Mouse (Mus musculus) heart, postnatal 10 days (tissue): ENCODE results near the gene Galnt2. TPM values are rescaled to one million over a fixed set of nuclear protein-coding genes. Genes with fewer than 3 reads are reported as not detected.

Source experiments
- DNase-seq, 2 experiments: peaks; one replicate each; pipeline ENCODE4 v3.0.0; 2021
- intact Hi-C: fragments of 180-260 bp; cut with DNase I; formaldehyde crosslinking; loops from one replicate; pipeline ENCODE4 v1.15.1; 2025
- total RNA-seq, 2 experiments: library from RNA; stranded (reverse); gene quantifications; 2 replicates each; pipeline ENCODE4 v1.2.3; 2021

Galnt2 gene
- total RNA-seq, 2 experiments from 2014 or later = 45.6 to 51.4 TPM

DNA sequence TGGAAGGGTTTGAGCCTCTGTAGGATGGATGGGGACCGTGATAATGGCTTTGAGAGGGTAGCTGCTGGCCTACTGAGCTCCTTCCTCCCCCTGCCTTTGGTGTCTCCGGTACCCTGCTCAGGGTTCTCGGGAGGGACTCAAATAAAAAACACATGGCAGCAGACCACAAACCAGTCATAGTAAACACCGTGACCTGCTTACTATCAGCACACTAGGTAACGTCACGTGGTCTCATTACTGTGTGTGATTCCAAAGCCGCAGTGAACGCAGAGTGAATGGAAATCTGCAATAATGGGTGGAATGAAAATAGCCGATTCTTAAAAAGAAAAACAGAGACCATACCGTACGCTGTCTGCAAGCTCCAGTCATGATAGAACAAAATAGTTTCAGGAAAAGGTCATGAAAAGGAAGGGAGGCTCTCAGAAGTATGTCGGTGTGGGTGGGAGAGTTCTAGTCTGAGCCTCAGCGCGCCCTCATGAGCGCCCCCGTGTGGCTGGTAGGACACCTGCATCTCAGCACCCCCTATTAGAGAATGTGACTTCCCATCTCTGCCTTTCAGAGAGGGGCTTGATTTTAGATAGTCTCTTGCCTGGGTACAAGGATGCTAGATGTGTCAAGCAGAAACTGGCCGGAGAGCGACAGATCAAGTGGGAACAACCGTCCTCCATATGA is 115.8 kb downstream of the Galnt2 start:
- intact Hi-C loops = loop anchor here (2.0 to 10.0 kb wide), 4 partner anchors 60 to 552 kb away; partner anchors contain the start of gene Galnt2
- peak; percentile 59 to 83 for DNase-seq

- no peak for DNase-seq
- intact Hi-C loops = loop anchor here (5.0 to 10.0 kb wide), 3 partner anchors 61 to 553 kb away; no protein-coding TSS in a partner anchor
These were observed 116.9 kb downstream of the Galnt2 start for GRCm38 (mm10) chr8:124348087-124348486.

GRCm38 (mm10) chr8:124349663-124350062 is 118.5 kb downstream of the Galnt2 start:
- intact Hi-C loops = loop anchor here (1.0 to 10.0 kb wide), 5 partner anchors 62 to 555 kb away; no protein-coding TSS in a partner anchor
- peak; percentile 86 to 94 for DNase-seq

DNA sequence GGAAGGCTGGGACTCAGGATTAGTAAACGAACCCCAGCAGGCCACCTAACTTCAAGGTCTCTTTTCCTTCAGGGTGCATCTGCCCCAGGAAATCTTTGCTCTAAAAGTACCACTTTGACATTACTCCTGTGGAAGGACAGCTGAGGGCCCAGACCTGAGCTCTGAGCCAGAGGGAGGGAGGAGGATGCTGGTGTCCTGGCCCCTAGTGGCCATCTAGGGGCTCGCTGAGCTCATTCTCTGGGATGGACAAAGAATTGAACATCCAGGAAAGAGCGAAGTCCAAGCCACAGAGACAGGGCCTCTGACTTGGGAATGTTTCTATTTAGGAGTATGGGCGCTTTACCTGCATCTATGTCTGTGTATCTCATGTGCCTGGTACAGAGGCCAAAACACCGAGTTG is 120.4 kb downstream of the Galnt2 start:
- intact Hi-C loops = no loop called here
- DNase-seq = no peak

- DNase-seq = no peak
- intact Hi-C loops = no loop called here
These were observed 129.7 kb downstream of the Galnt2 start for GRCm38 (mm10) chr8:124360911-124361310.

DNA sequence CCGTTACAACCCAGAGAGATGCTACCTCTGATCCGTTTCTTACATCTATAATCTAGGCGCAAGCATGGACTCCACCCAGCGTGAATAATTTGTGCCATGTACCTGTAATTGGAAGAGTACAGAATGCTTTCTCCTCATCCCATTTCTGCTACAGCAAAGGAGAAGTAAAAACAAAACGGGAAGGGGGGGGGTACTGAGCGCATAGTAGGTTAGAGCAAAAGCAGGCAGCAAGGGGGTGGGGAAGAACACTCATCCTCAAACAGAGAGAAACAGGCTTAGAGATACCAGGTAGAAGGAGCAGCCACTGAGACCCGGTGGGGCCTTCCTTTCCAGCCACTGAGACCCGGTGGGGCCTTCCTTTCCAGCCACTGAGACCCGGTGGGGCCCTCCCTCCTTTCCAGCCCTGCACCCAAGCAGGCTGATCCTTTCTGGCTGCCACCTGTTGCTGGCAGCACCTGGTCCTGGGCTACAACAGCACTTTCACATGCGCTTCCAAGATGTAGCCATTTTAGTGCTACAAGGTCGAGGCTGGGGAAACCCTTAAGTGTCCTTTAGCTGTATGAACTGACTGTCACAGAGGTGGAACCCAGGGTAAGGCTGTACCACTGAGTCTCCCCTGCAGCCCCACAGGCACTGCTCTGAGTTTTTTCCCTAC is 130.7 kb downstream of the Galnt2 start:
- DNase-seq = no peak
- intact Hi-C loops = no loop called here

DNA sequence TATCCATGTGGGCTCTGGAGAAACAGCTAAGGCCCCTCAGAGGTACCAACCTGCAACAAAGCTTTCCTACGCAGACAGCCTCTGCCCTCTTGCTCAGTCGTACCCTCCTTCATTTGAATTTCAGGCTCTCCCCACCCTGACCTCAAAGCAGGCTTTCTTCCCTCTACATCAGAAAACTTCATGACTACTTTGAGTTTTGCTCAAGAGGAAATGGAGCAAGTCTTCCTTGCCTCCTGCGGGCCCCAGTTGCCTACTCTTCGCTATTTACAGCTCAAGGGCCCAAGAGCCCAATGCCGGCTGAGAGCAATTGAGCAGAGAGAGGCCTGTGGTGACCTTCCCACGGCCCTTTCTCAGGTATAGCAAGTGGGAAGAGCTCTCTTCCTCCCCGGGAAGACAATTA is 131.4 kb downstream of the Galnt2 start:
- no peak for DNase-seq
- intact Hi-C loops = no loop called here

DNA sequence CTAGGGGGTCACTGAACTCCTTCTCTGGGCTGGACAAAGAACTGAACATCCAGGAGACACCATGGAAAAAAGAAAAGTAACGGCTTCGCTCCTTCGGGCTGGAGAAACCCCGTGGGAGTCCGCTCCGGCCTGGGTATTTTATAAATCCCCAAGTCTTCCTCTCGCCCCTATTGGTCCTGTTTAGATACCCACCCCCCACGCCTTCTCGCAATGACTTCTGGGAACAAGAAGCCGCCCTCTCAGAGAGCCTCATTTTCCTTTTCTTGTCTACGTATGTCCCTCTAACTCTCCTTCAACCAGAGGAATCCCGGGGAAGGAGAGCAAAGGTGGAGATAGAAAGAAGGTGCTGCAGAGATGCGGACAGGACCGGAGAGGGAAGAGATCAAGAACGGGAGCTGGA is 132.1 kb downstream of the Galnt2 start:
- intact Hi-C loops = no loop called here
- DNase-seq = no peak

GRCm38 (mm10) chr8:124368213-124368612 is 137.0 kb downstream of the Galnt2 start:
- intact Hi-C loops = no loop called here
- DNase-seq = peak; percentile 66 to 82

DNA sequence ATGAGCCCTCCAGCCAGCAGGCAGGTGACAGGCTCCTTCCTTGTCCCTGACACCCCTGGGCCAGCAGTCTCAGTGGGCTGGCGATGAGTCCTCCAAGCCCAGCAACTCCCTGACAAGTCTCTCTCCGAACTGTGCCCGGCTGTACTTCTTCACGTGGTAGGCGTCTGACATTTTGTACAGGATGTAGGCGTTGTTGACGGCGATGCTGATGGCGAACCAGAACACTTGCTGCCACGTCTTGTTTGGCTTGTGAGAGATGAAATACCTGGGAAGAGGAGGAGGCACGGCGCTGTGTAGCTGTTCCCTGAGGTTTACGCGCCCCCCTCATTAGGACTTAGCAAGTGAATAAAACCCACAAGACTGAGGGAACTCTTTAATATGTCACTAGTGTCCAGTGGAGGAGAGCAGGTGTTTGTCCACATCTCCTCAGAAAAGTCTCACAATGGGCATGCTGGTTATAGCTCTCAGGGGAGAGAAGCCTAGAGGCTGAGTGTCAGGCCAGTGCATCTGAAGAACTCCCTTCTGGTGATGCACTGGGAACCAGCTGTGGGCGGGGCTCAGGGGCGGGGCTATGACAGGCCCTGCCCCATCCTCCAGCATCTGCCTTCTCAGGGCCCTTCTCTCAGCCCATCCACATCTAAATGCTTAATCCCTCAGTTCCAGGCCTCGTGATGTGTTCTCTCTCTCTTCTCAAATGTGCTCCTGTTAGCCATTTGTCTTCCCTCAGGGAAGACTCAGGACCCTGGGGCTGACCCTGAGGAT is 139.4 kb downstream of the Galnt2 start:
- intact Hi-C loops = no loop called here
- no peak for DNase-seq

DNA sequence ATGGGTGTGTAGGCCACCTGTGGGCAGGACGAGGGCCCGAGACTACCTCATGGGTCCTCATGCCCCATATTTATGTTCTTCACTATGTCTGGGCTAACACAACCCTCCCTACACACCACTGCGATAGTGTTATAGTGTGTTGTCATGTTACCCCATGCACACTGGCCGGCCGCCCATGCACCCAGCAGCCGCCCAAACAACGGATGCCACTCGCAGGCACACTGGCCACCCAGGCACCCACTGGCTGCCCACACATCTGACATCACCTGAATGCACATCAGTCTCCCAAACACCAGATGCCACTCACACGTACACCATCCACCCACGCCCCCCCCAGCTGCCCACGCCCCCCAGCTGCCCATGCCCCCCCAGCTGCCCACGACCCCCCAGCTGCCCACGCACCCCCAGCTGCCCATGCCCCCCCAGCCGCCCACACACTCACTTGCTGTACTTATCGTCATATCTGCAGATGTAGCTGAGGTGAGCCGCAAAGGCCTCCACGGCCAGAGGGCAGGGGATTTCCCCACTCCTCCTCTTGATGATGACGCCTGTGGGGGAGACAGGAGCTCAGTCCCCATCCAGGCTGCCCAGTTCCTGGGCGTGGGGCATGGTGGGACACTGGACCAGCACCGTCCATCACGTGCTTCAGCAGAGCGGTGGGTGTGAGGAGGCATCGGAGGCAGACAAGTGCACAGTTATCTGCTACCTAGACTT is 140.4 kb downstream of the Galnt2 start:
- no peak for DNase-seq
- intact Hi-C loops = no loop called here

GRCm38 (mm10) chr8:124373753-124374152 is 142.6 kb downstream of the Galnt2 start:
- intact Hi-C loops = no loop called here
- no peak for DNase-seq

DNA sequence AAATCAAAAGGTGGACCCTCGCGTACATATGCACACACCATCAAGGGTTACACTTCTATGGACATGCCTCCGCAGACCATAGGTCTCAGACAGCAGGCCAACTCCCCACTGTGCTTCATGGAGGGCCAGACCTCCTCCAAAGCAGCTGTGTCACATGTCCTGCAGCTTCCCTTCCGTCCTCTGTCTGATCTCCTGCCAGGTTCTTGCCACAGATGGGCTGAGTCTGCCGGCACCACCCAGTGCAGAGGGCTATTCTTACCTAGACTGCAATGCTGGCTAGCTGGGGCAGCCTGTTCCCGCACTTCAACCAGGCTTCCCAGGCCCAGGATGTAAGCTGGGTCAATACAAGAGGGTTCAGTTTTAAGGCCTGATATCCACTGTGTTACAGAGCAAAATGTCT is 144.0 kb downstream of the Galnt2 start:
- DNase-seq = peak; percentile 43 to 50
- intact Hi-C loops = no loop called here

GRCm38 (mm10) chr8:124375727-124376126 is 144.5 kb downstream of the Galnt2 start:
- intact Hi-C loops = no loop called here

DNA sequence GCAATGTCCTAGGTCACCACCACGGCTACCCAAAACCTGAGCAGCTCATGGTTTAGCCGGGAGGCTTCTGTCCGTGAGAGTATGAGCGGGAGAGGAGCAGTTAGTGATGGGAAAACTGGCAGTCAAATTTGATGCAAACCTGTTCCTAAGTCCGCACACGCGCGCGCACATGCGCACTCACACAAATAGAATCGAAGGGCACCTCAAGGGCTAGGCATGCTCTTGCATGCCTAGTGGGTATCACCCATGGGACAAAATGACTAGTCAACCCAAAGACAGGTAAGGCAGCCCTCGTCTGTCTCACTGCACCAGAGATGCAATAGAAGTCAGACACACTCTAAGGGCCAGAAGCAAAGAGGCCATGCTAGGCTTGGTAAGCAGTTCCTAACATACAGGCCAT is 145.2 kb downstream of the Galnt2 start:
- intact Hi-C loops = no loop called here
- DNase-seq = no peak

More at GRCm38 (mm10) chr8:124375727-124376126, 144.5 kb downstream of the Galnt2 start:
- DNase-seq = peak; percentile 18 to 28

DNA sequence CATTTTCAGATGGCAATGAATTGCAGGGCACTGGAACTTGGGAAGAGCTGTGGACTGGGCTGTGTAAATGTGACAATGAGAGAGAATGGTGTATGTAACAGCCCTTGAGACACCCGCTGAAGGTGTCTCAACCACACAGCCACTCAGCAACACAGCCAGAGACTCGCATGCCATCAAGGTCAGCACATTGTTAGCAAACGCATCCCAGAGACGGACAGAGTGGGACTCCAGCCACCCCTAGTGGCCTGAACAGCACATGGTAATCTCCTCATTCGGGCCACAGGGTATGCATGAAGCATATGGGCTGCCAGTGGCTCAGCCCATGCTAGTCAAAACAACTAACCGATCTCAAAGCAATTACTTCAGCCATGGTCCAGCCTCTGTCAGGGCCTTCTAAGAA is 148.1 kb downstream of the Galnt2 start:
- DNase-seq = no peak
- intact Hi-C loops = no loop called here

- no peak for DNase-seq
- intact Hi-C loops = no loop called here
These were observed 151.0 kb downstream of the Galnt2 start for GRCm38 (mm10) chr8:124382235-124382634.

DNA sequence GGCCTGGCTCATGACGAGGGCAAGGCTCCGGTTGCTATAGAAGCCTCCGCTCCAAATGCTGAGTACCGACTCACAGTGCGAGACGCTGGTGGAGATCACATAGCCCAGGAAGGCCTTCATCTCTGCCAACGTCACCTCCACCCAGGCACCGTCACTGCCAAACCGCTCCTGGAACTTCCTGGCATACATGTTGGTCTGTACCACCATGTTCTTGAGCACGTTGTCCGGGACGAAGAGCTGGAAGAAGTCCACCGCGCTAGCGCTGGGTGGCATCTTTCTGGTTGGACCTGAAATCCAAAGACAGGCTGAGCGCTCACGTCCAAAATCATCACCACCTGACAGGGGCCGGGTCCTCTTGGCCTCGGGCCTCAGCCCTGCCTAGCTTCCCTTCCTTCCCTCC is 153.1 kb downstream of the Galnt2 start:
- intact Hi-C loops = no loop called here
- no peak for DNase-seq

GRCm38 (mm10) chr8:124386225-124386899 is 155.2 kb downstream of the Galnt2 start:
- no peak for DNase-seq
- intact Hi-C loops = no loop called here

DNA sequence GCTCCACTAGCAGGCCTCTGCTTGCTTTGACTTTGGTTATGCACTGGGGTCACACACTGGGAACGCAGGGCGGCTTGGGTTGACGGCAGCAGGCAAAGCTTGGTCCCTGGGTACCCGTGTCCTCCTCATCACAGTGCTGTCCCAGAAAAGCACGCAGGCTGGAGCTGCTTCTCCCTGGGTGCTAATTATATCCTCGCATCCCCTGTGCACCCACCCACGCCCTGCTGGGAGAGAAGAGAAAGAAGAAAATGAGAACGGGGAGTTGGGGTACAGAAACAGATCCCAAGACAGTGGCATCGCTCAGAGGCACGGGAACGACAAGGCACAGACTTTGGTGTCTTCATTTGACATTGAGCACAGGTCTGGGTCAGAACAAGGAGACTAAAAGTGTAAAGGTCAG is 158.3 kb downstream of the Galnt2 start:
- no peak for DNase-seq
- intact Hi-C loops = no loop called here
